Mouse (Mus musculus) MEL (cell line): ENCODE results near the gene Me3. TPM values are rescaled to one million over a fixed set of nuclear protein-coding genes. Genes with fewer than 3 reads are reported as not detected.

Source experiments
- DNase-seq: peaks from one replicate; pipeline ENCODE4 v3.0.0; 2011; ENCODE audit warnings: low read depth, low spot score
- H3K27ac ChIP-seq: 2 replicates; pipeline ENCODE4 v1.5.1; 2012; ENCODE audit warnings: low read depth, mild to moderate bottlenecking, control low read depth, low read length, moderate library complexity; ENCODE audit not compliant: control insufficient read depth
- H3K27me3 ChIP-seq, 2 experiments: fragments of 150-350 bp in 1 of 2; sonication (generic) in 1 of 2; 2 replicates each; pipeline ENCODE4 v1.6.1; 2012; ENCODE audit warnings: low read length in 2 of 2, mild to moderate bottlenecking in 2 of 2, improper control_type of control experiment in 1 of 2, moderate library complexity in 1 of 2; ENCODE audit not compliant: insufficient read depth in 2 of 2, control insufficient read depth in 1 of 2
- H3K36me3 ChIP-seq, 2 experiments: 2 replicates each; pipeline ENCODE4 v1.6.1; 2012 to 2014; ENCODE audit warnings: low read length in 2 of 2, improper control_type of control experiment in 1 of 2, inconsistent platforms in 1 of 2, mild to moderate bottlenecking in 1 of 2; ENCODE audit not compliant: insufficient read depth in 2 of 2, control insufficient read depth in 1 of 2
- H3K4me1 ChIP-seq, 2 experiments: fragments of 150-350 bp in 1 of 2; sonication (generic) in 1 of 2; 2 replicates each; pipeline ENCODE4 v1.6.1; 2012; ENCODE audit warnings: low read length in 2 of 2, improper control_type of control experiment in 1 of 2, mild to moderate bottlenecking in 1 of 2; ENCODE audit not compliant: insufficient read depth in 2 of 2, control insufficient read depth in 1 of 2
- H3K4me3 ChIP-seq, 2 experiments: fragments of 150-350 bp in 1 of 2; sonication (generic) in 1 of 2; 2 replicates each; pipeline ENCODE4 v1.5.1; 2012; ENCODE audit warnings: low read depth in 2 of 2, low read length in 2 of 2, mild to moderate bottlenecking in 2 of 2, moderate library complexity in 2 of 2, control low read depth in 1 of 2, improper control_type of control experiment in 1 of 2; ENCODE audit not compliant: control insufficient read depth in 1 of 2, insufficient read depth in 1 of 2
- H3K79me2 ChIP-seq: 2 replicates; pipeline ENCODE4 v1.6.1; 2012; ENCODE audit warnings: mild to moderate bottlenecking, low read length, moderate library complexity; ENCODE audit not compliant: control insufficient read depth, poor library complexity, insufficient read depth
- H3K9ac ChIP-seq: 2 replicates; pipeline ENCODE4 v1.6.1; 2012; ENCODE audit warnings: low read depth, mild to moderate bottlenecking, control low read depth, low read length, moderate library complexity; ENCODE audit not compliant: control insufficient read depth, poor library complexity, severe bottlenecking
- H3K9me3 ChIP-seq: fragments of 150-350 bp; sonication (generic); replicated peaks from 2 replicates; pipeline ENCODE4 v1.6.1; 2012; ENCODE audit warnings: mild to moderate bottlenecking, low read length, improper control_type of control experiment, moderate library complexity; ENCODE audit not compliant: insufficient read depth
- BHLHE40 ChIP-seq: IDR thresholded peaks from 2 replicates; pipeline ENCODE4 v1.6.1; 2012; ENCODE audit warnings: low read depth, mild to moderate bottlenecking, inconsistent platforms, low read length, improper control_type of control experiment, borderline replicate concordance
- CHD1 ChIP-seq: IDR thresholded peaks from 2 replicates; pipeline ENCODE4 v1.6.1; 2012; ENCODE audit warnings: low read depth, mild to moderate bottlenecking, inconsistent platforms, low read length, improper control_type of control experiment
- CHD2 ChIP-seq: IDR thresholded peaks from 2 replicates; pipeline ENCODE4 v1.6.1; 2011; ENCODE audit warnings: low read length, improper control_type of control experiment
- CTCF ChIP-seq, 3 experiments: IDR thresholded peaks in 2 of 3; conservative IDR thresholded peaks in 1 of 3; 2 replicates each; pipeline ENCODE4 v1.5.1; 2011 to 2012; ENCODE audit warnings: low read length in 3 of 3, low read depth in 2 of 3, mild to moderate bottlenecking in 2 of 3, improper control_type of control experiment in 1 of 3, inconsistent platforms in 1 of 3, mixed read lengths in 1 of 3, moderate library complexity in 1 of 3; ENCODE audit not compliant: control insufficient read depth in 1 of 3, insufficient read depth in 1 of 3, poor library complexity in 1 of 3, severe bottlenecking in 1 of 3
- E2F4 ChIP-seq: IDR thresholded peaks from 2 replicates; pipeline ENCODE4 v1.6.1; 2011; ENCODE audit warnings: low read depth, low read length, improper control_type of control experiment, borderline replicate concordance
- EP300 ChIP-seq, 2 experiments: IDR thresholded peaks; 2 replicates each; pipeline ENCODE4 v1.6.1; 2011; ENCODE audit warnings: improper control_type of control experiment in 2 of 2, low read length in 2 of 2, low read depth in 1 of 2, mild to moderate bottlenecking in 1 of 2
- ETS1 ChIP-seq: IDR thresholded peaks from 2 replicates; pipeline ENCODE4 v1.6.1; 2012; ENCODE audit warnings: low read depth, mild to moderate bottlenecking, inconsistent platforms, low read length, improper control_type of control experiment, moderate library complexity
- GABPA ChIP-seq: IDR thresholded peaks from 2 replicates; pipeline ENCODE4 v1.6.1; 2012; ENCODE audit warnings: low read depth, mild to moderate bottlenecking, inconsistent platforms, low read length, improper control_type of control experiment, moderate library complexity
- GATA1 ChIP-seq: IDR thresholded peaks from 2 replicates; pipeline ENCODE4 v1.6.1; 2011; ENCODE audit warnings: low read depth, low read length, improper control_type of control experiment
- HCFC1 ChIP-seq: IDR thresholded peaks from 2 replicates; pipeline ENCODE4 v1.6.1; 2012; ENCODE audit warnings: low read depth, mild to moderate bottlenecking, inconsistent platforms, low read length, improper control_type of control experiment, moderate library complexity
- JUND ChIP-seq: IDR thresholded peaks from 2 replicates; pipeline ENCODE4 v1.6.1; 2011; ENCODE audit warnings: low read depth, mild to moderate bottlenecking, improper control_type of control experiment, low read length
- KAT2A ChIP-seq: conservative IDR thresholded peaks from 2 replicates; pipeline ENCODE4 v1.6.1; 2012; ENCODE audit warnings: low read depth, low read length, improper control_type of control experiment, inconsistent platforms
- MAFK ChIP-seq: IDR thresholded peaks from 2 replicates; pipeline ENCODE4 v1.6.1; 2011; ENCODE audit warnings: low read depth, mild to moderate bottlenecking, low read length, improper control_type of control experiment, borderline replicate concordance
- MAX ChIP-seq: IDR thresholded peaks from 2 replicates; pipeline ENCODE4 v1.6.1; 2011; ENCODE audit warnings: low read length, improper control_type of control experiment
- MAZ ChIP-seq: IDR thresholded peaks from 2 replicates; pipeline ENCODE4 v1.6.1; 2012; ENCODE audit warnings: low read depth, mild to moderate bottlenecking, inconsistent platforms, low read length, improper control_type of control experiment
- MEF2A ChIP-seq: IDR thresholded peaks from 2 replicates; pipeline ENCODE4 v1.6.1; 2014; ENCODE audit warnings: low read depth, mild to moderate bottlenecking, inconsistent platforms, low read length, improper control_type of control experiment; ENCODE audit not compliant: poor library complexity, insufficient replicate concordance, severe bottlenecking; ENCODE audit errors: extremely low read depth
- MXI1 ChIP-seq: IDR thresholded peaks from 2 replicates; pipeline ENCODE4 v1.6.1; 2011; ENCODE audit warnings: mild to moderate bottlenecking, low read depth, low read length, improper control_type of control experiment
- MYB ChIP-seq: IDR thresholded peaks from 2 replicates; pipeline ENCODE4 v1.6.1; 2011; ENCODE audit warnings: mild to moderate bottlenecking, low read depth, low read length, improper control_type of control experiment
- MYC ChIP-seq: IDR thresholded peaks from 2 replicates; pipeline ENCODE4 v1.6.1; 2011; ENCODE audit warnings: low read depth, mild to moderate bottlenecking, low read length, improper control_type of control experiment, moderate library complexity
- NELFE ChIP-seq: IDR thresholded peaks from 2 replicates; pipeline ENCODE4 v1.6.1; 2011; ENCODE audit warnings: low read depth, low read length, improper control_type of control experiment
- NRF1 ChIP-seq: IDR thresholded peaks from 2 replicates; pipeline ENCODE4 v1.6.1; 2014; ENCODE audit warnings: low read depth, mild to moderate bottlenecking, inconsistent platforms, low read length, improper control_type of control experiment, moderate library complexity; ENCODE audit not compliant: poor library complexity, insufficient read depth, severe bottlenecking
- POLR2AphosphoS2 ChIP-seq: IDR thresholded peaks from 2 replicates; pipeline ENCODE4 v1.6.1; 2011; ENCODE audit warnings: low read length, improper control_type of control experiment
- POLR2AphosphoS5 ChIP-seq: IDR thresholded peaks from 2 replicates; pipeline ENCODE4 v1.6.1; 2012; ENCODE audit warnings: low read depth, borderline replicate concordance, mild to moderate bottlenecking, inconsistent platforms, low read length, moderate library complexity, mixed read lengths
- RAD21 ChIP-seq: IDR thresholded peaks from 2 replicates; pipeline ENCODE4 v1.6.1; 2011; ENCODE audit warnings: mild to moderate bottlenecking, low read depth, low read length, improper control_type of control experiment
- SIN3A ChIP-seq: IDR thresholded peaks from 2 replicates; pipeline ENCODE4 v1.6.1; 2012; ENCODE audit warnings: low read length, improper control_type of control experiment, inconsistent platforms
- SMC3 ChIP-seq: IDR thresholded peaks from 2 replicates; pipeline ENCODE4 v1.6.1; 2011; ENCODE audit warnings: low read depth, low read length, improper control_type of control experiment
- TAL1 ChIP-seq: IDR thresholded peaks from 2 replicates; pipeline ENCODE4 v1.6.1; 2012; ENCODE audit warnings: mild to moderate bottlenecking, inconsistent platforms, low read length, moderate library complexity, mixed read lengths
- TBP ChIP-seq: IDR thresholded peaks from 2 replicates; pipeline ENCODE4 v1.8.0; 2011; ENCODE audit warnings: low read depth, low read length, improper control_type of control experiment
- UBTF ChIP-seq: IDR thresholded peaks from 2 replicates; pipeline ENCODE4 v1.6.1; 2012; ENCODE audit warnings: low read depth, mild to moderate bottlenecking, inconsistent platforms, low read length, improper control_type of control experiment, moderate library complexity, borderline replicate concordance; ENCODE audit not compliant: insufficient read depth
- USF1 ChIP-seq: IDR thresholded peaks from 2 replicates; pipeline ENCODE4 v1.6.1; 2014; ENCODE audit warnings: low read depth, mild to moderate bottlenecking, inconsistent platforms, low read length, improper control_type of control experiment, moderate library complexity
- USF2 ChIP-seq, 2 experiments: IDR thresholded peaks; 2 replicates each; pipeline ENCODE4 v1.6.1; 2011 to 2012; ENCODE audit warnings: improper control_type of control experiment in 2 of 2, low read length in 2 of 2, borderline replicate concordance in 1 of 2, inconsistent platforms in 1 of 2, low read depth in 1 of 2, mild to moderate bottlenecking in 1 of 2; ENCODE audit not compliant: insufficient read depth in 1 of 2
- ZC3H11A ChIP-seq: IDR thresholded peaks from 2 replicates; pipeline ENCODE4 v1.6.1; 2012; ENCODE audit warnings: low read depth, mild to moderate bottlenecking, inconsistent platforms, low read length, improper control_type of control experiment
- ZKSCAN1 ChIP-seq: IDR thresholded peaks from 2 replicates; pipeline ENCODE4 v1.6.1; 2012; ENCODE audit warnings: low read depth, mild to moderate bottlenecking, inconsistent platforms, low read length, improper control_type of control experiment, moderate library complexity
- ZMIZ1 ChIP-seq: IDR thresholded peaks from 2 replicates; pipeline ENCODE4 v1.6.1; 2012; ENCODE audit warnings: low read depth, mild to moderate bottlenecking, inconsistent platforms, low read length, improper control_type of control experiment, moderate library complexity
- ZNF384 ChIP-seq: IDR thresholded peaks from 2 replicates; pipeline ENCODE4 v1.6.1; 2012; ENCODE audit warnings: low read depth, mild to moderate bottlenecking, inconsistent platforms, low read length, improper control_type of control experiment
- polyA plus RNA-seq, 2 experiments: library from polyadenylated mRNA; stranded (reverse) in 1 of 2; unstranded in 1 of 2; fragments of >175 nt in 1 of 2; fragments of >200 nt in 1 of 2; gene quantifications; 2 replicates each; pipeline versions ENCODE4 v1.2.1 to v1.2.4; 2012; ENCODE audit warnings: low replicate concordance in 2 of 2, low read depth in 1 of 2; ENCODE audit not compliant: insufficient read length in 2 of 2, insufficient read depth in 1 of 2, missing spikeins in 1 of 2
- total RNA-seq: library from RNA; depleted of rRNA; stranded (reverse); fragments of 300-350 nt; gene quantifications from 2 replicates; pipeline ENCODE4 v1.2.3, GENCODE M21; 2012

The Me3 gene
- total and polyA plus RNA-seq, 3 experiments: 0.35 TPM; not detected in 2

DNA sequence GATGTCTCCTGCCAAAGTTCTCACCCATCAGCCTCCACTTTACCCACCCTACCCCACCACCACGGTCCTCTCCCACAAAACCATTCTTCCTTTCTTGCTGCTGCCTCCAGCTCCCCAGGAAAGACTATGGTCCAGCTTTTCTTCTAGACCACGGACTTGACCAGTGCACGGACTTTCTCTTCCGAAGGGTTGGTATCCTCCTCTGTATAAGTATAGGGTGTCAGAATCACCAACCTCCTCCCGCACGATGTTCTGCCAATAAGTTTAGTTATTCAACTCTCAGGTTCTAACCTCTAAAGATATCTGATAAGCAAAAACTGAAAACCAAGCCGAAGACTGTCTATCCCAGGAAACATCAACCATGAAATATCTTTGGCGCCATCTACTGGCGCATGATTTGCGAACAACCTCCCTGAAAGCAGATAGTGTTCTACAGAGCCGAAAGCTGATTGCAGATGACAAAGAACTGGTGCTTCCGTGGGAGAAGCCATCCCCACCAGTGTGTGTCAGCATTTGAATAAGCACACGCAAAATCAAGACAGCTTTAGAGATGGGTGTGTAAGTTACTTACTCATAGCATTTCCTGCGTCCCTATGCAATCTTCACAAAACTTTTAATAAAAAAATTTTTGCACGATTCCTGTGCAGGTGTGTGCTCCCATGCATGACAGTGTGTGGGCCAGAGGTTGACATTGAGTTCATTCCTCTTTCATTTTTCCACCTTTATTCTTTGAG lies 209.6 kb downstream of the Me3 start:
- Histone ChIP-seq H3K4me1 (no peaks in the 10 kb centered on the region), H3K79me2 (no peaks in the 10 kb centered on the region), H3K27ac (no peak overlapping the region), H3K27me3 (no peaks in the 10 kb centered on the region), H3K9ac (no peak overlapping the region), H3K9me3 (no peaks in the 10 kb centered on the region), H3K4me3 (no peak overlapping the region), H3K36me3 (no peaks in the 10 kb centered on the region)
- TF ChIP-seq ZKSCAN1 (no peak), UBTF (no peak), SMC3 (peak; percentile 72), ZNF384 (no peak), CTCF (IDR thresholded peaks at IDR 0.05 in 2 of 3, conservative IDR thresholded peaks at IDR 0.05 in 1 of 3; ENCODE audit: control insufficient read depth in 1 of 3, insufficient read depth in 1 of 3, low read depth in 2 of 3, low read length in 3 of 3, poor library complexity in 1 of 3, severe bottlenecking in 1 of 3) (peak; percentile 59 to 83 (median 73)), ETS1 (no peak), MAX (no peak), CHD1 (no peak), SIN3A (no peak), MAZ (no peak), ZMIZ1 (no peak), GATA1 (peak; percentile 20; the same call in 1 of the 2 replicates), RAD21 (peak; percentile 73), NELFE (no peak), NRF1 (no peak), TBP (no peak), BHLHE40 (no peak), MAFK (no peak), E2F4 (no peak), TAL1 (no peak), GABPA (no peak), POLR2AphosphoS2 (no peak), MXI1 (no peak), HCFC1 (no peak), KAT2A (no peak), CHD2 (no peak), JUND (no peak), MYB (no peak), MEF2A (no peak), POLR2AphosphoS5 (no peak), MYC (no peak), USF1 (no peak), EP300 (IDR thresholded peaks at IDR 0.05; ENCODE audit: low read depth in 1 of 2, low read length in 2 of 2) (no peak), ZC3H11A (no peak), USF2 (IDR thresholded peaks at IDR 0.05; ENCODE audit: borderline replicate concordance in 1 of 2, insufficient read depth in 1 of 2, low read depth in 1 of 2, low read length in 2 of 2) (no peak)
- peak; percentile 72 for DNase-seq
